Mouse (Mus musculus): ENCODE data around the gene Sptbn1.

The Sptbn1 gene

DNA sequence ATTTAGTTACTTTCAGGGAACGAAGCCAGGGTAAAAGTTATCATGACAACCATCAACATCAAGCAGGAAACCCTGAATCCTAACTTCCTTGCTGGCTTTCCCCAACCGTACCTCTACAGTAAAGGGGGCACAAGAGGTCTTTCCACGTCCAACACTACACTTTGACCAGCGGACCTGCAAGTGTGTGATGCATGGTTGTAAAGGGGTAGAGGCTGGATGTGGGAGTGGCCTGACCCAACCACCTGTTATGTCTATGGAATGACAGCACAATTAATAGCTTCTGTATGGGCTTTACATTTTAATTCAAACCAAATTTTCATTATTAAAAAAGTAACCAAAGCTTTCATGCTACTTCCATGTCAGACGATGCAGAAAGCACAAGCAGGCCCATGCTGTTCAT is 96.8 kb downstream of the Sptbn1 start:
- no peak for DNase-seq (ENCODE audit: low spot score)

DNA sequence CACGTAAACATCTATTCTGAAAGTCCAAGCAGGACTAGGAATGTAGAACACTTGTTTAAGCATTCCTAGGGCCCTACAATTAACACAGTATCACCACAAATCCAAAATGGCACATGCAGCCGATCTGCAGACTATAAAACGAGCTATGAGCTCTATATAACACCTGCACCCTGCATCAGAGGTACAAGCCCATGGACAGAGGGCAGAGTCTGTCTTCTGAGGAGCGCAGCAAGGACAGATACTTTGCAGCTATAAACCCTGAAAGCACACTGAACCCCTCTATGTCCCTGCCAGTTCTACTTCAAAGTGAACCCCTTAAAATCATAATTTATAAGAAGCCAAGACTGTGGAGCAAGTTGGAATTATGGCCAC is 101.4 kb downstream of the Sptbn1 start:
- DNase-seq (ENCODE audit: low spot score): no peak

DNA sequence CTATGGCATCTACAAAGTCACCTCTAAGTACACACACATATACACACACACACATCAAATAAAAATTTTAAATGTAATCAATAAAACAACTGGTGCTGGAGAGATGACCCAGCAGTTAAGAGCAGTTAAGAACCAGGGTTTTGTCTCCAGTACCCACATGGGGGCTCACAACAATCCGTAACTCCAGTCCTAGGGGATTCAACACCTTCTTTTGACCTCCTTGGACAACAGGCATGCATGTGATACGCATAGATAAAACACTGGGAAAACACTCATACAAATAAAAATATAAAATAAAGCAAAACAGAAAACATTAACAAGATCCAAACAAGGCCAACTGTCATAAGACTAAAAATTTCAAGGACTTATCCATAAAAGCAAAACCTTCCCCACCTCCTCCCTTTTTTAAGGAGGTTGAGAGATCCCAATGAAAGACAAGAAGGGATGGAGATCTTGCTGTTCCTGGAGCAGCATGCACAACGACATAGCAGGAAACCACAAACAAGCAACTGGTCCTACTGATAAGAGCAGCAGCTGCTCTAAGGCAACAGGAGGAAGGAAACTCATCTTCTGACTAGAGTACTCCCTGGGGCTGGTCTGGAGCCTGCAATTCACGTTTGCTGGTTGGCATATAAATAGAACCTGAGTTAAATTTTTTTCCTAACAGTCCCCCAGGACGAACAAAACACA is 102.0 kb downstream of the Sptbn1 start:
- no peak for DNase-seq (ENCODE audit: low spot score)

DNA sequence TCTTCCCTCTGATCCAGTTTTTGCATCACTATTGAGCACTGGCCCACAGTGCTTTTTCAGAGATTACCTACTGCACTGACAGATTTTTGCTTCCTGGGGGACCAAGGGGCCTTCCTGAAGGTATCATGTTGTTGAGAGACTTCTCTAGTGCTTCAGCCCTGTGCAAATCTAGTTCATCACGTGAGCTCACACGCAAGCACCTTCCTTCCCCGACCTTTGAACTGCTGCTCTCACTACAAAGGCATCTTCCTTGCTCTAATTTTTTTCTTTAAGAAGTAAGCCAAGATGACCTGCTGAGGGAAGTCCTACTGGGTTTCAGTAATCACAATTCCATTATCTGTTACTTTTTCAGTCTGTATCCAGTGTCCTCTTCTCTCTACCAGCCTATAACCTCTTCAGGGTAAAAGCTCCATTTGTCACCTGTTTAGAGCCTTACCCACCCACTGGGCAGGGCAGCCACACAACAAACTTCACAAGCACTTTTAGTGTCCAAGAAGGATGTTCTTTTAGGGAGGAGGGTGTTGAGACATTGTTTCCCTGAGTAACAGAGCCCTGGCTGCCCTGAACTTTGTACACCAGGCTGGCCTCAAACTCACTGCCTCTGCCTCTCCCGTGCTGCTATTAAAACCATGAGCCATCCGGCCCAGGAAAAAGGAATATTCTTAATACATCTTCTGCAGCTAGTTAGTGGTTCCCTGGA is 103.3 kb downstream of the Sptbn1 start:
- no peak for DNase-seq (ENCODE audit: low spot score)

DNA sequence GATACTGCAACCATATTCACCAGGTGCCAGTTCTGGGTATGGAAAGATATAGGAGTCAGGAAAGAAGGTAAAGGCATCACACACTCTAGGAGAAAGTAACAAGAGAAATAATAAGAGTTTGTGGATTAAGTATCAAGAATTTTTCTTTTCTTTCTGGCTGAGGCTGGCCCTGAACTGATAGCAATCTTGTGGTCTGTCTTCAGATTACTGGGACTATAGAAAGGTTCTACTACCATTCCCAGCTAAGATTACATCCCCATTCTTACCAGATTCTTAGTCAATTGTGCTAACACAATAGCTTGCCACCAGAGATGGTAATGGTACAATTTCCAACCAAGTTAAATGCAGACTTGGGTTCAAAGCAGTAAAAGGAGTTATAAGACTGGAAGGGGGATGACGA is 104.1 kb downstream of the Sptbn1 start:
- no peak for DNase-seq (ENCODE audit: low spot score)

DNA sequence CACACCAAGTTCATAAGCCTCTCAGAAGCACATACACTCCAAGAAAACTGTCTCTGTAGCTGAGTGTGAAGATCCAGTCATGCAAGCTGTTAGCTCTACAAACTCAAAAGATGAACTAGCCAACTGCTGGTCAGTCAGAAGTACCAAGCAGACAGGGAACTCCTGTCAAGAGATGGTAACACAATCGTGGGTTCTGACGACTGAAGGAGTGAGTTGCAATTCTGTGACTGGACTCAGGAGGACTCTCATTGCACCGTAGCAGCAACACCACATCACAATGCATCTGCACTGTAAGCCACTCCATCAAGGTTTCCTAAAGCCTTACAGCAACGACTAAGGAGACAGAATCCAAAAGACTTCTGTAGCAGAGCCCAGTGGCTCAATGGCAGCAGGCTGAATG is 104.9 kb downstream of the Sptbn1 start:
- DNase-seq (ENCODE audit: low spot score): no peak

DNA sequence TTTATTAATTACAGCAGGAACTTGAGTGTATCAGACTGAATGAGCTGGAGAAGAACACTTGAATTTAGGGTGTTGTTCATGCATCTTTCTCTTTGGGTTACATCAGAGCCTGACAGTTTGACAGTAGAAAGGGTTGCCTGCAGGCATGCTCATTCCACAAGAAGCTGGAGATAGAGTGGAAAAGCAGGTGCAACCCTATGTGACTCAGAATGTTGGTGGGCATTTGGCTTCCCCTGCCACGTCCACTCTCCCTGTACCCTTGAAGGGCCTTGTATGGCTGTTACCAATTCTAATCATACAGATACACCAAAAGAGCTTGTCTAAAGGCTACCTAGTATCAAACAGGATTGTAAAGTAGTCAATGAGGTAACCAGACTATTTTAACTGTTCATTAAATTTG is 106.2 kb downstream of the Sptbn1 start:
- DNase-seq (ENCODE audit: low spot score): no peak

DNA sequence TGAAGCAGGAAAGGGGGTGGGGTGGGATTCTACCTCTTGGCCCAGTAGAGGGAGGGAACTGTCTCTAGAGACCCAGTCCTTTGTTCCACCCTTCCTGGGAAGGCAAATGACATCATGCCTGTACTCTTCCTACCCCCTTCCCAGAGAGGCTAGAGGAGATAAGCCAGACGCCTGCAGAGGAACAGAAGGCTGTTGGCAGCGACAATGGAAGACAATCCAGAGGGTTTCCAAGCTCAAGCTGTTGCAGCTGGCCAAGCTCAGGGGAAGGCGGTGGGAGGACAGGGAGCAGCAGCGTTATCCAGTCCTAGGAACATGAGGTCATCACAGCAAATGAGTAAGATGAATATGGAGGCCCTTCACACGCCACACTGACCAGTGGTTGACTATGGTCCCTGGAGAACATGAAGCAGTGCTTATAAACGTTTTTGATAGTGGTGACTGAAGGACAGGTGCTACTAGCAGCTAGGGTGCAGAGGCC is 106.8 kb downstream of the Sptbn1 start:
- DNase-seq (ENCODE audit: low spot score): peak; percentile 44

DNA sequence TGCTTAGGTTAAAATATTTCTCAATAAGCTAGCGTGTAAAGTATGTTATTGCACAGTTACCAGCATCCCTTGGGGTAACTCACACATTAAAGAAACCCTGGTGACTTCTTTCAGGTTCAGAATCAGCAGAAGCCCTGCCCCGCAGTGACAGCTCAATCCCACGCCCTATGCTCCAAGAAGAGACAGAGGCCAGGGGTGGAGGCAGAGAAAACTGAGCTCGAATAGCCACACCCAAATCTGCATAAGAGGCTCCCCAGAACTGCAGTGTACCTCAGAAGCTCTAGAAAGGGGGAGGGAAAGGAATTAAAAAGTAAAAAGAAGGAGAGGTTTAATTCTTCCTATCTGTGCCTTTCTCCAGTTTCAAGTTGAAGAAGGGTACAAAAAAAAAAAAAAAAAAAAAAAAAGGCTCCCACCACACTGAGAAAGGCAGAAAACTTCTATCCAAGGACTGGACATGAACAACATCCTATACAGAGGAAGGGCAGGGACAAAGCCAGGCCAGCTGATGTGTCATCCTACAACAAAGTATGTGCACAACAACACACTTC is 107.3 kb downstream of the Sptbn1 start:
- DNase-seq (ENCODE audit: low spot score): no peak

DNA sequence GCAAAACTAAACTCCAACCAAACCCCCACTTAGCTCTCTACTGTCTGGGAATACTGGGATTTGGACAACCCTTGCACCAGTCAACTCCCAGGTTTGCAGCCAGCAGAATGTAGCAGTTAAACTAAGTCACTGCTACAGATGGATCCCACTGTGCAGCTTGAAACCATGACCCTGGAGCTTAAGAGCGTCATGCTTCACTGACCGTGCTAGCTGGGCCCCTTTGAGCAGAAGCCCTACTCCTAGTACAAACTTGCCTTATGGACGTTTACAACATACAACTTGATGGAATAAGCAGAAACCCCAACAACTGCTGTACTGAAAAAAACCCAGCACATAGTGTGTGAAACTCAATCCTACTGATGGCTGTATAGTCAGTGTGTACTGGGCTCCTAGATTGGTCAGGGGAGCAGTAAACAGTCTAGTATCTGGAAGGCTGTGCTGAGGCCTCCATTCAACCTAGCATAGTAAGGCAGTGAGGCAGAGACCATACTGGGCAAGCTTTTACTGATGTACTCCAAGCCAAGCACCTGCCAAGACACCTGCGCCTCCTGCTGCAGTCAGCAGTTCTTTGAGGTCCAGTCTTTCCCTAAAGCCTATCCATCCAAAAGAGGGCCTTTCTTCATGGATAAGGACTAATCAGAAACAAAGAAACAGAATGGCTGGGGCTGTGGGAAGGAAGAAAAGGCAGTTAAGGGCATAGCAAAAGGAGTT is 108.3 kb downstream of the Sptbn1 start:
- DNase-seq (ENCODE audit: low spot score): no peak

DNA sequence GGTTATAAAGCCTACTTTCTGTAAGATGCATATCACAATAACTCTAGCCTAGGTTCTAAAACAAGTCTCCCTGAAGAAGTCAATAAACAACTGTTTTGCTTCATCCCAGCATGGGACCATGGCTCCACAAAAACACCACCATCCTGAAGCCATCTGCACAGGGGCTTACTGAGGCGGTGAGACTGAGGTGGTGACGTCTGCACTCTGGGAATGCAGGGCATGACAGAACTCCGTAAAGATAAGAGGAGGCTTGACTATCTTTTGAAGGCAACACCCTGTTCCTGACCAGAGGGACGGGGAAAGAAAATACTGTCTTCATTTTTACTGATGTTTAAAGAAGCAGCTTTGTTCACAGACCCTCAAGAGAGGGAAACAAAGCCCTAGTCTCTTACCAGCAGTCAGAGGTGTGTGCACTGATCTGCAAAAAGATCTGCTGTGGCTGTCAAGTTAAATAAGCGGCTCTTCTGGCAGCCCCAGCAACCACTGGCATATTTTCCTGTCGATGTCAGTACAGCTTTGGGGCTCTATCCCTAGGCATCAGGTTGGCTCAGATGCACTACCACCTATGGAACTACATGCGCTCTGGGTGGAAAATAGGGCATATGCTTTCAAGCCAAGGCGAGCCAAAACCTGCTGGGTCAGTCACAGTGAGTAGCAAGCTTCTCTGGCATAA is 109.8 kb downstream of the Sptbn1 start:
- no peak for DNase-seq (ENCODE audit: low spot score)

DNA sequence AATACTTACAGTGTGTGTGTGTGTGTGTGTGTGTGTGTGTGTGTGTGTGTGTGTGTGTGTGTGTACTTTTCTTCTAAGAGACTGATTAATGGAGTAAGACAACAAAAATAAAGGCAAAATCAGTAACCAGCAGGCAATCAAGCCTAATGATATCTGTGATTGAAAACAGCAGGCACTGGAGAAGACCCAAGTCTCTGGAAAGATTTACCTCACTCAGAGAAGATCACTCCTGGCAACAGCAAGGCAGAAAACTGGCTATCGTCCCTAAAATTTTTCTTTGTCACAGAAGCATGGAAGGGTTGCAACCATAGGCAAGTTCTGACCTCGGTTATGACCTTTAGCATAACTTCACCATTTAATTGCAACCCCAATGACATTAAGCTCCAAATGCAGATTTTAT is 112.1 kb downstream of the Sptbn1 start:
- DNase-seq (ENCODE audit: low spot score): no peak

DNA sequence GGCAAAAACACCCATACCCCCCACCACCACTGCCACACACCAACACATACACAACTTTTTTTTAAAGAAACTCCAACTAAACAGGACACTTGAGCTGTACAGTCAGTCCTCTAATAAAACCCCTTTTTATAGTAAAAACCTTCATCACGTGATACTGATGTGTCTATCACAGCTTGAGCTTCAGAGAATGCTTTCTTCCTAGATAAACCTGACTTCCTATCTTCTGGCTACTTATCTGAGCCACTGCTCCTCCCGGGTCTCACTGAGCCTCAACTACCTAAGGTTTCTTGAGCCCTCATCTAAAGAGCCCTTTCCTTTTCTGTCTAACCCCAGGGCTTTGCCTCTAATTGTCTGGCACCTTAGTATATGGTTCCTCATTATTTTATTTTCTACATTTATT is 113.0 kb downstream of the Sptbn1 start:
- DNase-seq (ENCODE audit: low spot score): no peak

DNA sequence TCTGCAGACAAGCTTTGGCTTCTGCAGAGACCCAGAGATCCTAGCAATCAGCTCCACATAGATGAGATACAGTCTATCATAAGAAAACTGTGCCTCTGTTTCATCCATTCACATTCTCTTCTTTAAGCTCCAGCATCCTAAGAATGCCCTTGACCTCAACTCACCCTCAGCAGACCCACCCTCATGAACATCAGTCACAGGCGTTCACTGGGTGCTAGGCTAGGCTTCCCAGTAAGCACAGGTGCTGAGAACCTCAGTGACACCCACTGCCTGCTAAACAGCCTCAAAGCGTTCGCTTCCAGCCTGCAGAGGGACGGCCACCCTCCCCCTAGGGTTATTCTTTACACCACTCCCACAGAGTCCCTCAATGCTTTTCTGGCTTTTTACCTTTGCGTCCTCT is 119.1 kb downstream of the Sptbn1 start:
- no peak for DNase-seq (ENCODE audit: low spot score)

DNA sequence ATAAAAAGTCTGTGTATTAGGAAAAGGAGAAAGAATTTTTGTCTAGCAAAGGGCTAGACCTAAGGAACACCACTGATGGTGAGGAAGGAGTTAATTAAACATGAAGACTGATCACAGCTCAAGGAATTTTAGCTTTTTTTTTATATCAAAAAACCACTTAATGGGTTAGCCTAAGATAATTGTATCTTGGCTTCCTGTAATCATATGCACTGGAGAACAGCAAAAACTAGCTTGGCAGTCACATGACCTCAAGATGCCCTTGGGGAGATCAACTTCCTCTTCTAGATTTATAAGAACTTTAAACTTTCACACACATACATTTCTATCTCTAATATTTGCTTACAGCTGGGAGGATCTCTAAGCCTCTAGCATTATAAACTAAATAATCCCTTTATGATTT is 119.6 kb downstream of the Sptbn1 start:
- DNase-seq (ENCODE audit: low spot score): no peak

DNA sequence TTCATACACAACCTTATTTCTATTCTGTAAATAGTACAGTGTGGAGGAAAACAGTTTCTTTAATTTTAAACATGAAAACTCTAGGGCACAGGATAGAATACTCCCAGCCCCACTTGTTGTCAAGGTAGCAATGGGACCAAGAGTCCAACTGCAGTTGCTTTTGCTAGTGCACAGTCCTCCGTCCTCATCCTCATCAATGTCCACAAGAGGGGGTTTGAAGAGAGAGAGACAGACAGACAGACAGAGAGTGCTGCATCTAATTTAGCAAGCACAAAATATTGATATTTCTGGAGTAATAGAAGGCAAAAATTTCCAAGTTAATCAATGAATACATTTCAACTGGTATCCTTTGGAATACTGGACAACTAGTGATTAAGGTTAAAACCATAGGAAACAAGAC is 120.1 kb downstream of the Sptbn1 start:
- no peak for DNase-seq (ENCODE audit: low spot score)

DNA sequence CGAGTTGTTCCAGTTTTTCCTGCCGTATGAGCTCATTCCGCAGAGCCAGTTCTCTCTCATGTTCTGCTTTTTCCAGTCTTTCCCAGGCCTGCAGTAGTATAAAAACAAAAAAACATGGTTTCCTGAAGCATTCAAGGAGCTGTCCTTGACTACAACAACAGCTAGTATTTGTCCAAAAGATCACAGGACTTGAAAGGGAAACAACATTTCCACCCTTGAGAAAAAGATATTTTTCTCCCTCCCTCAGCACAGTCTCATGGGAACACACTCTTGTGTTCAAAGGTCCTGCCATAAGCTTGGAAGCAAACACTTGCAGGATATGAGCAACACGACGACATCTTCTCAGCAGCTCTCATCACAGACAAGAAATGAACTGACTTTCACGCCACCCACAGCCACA is 124.9 kb downstream of the Sptbn1 start:
- DNase-seq (ENCODE audit: low spot score): no peak

DNA sequence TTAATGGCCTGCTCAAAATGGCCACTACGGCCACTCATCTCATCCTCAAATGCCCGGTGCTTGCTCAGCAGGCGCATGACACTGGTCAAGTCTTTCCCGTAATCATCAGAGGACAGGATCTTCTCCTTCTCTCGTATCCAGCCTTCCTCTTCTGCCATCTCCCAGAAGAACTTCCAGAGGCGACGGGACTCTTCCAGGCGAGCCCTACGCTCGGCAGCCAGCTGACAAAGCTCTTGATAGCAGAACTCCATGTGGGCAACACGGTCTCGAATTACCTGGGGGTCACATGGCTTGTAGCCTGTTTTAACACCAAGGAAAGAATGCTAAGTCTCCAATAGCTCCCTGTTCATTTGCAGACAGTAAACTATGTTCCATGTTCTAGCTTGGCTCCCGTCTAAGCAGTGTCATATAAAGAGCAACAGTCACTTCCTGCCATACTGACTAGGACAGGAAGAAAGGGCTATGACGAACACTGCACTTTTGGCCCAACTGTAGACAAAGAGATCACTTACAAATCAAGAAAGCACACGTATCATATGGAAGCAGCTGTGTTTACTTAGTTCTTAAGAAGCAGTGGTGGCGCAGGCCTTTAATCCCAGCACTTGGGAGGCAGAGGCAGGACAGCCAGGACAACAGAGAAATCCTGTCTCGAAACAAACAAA is 128.7 kb downstream of the Sptbn1 start:
- no peak for DNase-seq (ENCODE audit: low spot score)

DNA sequence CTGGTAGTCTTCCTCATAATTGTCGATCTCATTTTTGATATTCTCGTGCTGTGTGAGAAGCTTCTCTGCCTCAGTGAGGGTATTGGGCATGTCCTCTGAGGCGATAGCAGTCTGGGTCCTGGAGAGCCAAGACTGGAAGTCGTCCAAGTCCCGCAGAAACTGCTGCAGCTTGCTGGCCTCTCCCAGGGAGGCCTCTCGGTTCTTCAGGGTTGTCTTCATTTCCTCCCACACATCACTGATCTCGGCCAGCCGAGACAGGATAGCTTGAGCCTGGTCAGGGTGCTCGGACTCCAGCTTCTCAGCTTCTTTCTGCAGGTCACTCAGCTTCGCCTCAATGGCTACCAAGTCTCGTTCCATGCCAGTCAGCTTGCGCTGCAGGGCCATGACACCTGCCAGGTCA is 130.9 kb downstream of the Sptbn1 start:
- DNase-seq (ENCODE audit: low spot score): peak; percentile 49

DNA sequence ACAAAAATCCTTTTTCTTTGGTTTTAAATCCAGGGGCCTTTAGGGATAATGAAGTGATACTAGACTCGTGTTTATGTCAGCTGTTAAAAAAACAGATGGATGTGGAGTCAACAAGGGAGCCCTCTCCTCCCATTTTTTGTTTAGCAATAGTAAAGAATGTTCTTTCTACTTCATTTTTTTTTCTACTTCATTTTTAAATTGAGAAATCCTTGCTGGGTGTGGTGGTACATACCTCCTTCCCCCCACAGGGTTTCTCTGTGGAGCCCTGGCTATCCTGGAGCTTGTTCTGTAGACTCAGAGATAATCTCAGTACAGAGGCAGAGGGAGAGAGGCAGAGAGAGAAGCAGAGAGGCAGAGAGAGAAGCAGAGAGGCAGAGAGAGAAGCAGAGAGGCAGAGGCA is 133.9 kb downstream of the Sptbn1 start:
- DNase-seq (ENCODE audit: low spot score): no peak

DNA sequence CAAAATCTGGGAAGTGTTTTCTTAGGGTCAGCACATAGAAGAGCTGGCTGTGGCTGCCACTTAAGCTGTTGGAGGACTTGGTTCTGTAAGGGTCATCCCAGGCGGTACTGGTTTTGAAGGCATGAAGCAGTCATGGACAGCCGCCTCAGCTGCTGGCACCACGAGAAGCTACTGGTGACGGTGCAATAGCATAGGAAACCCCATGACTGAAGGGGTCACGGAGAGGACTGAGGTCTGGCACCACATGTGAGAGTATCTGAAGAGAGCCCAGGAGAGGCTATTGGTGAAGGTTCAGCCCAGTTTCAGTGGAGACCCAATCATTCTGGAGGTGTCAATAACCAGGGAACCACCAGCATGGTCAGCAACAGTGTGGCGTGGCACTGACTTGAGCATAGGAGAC is 135.4 kb downstream of the Sptbn1 start:
- no peak for DNase-seq (ENCODE audit: low spot score)

DNA sequence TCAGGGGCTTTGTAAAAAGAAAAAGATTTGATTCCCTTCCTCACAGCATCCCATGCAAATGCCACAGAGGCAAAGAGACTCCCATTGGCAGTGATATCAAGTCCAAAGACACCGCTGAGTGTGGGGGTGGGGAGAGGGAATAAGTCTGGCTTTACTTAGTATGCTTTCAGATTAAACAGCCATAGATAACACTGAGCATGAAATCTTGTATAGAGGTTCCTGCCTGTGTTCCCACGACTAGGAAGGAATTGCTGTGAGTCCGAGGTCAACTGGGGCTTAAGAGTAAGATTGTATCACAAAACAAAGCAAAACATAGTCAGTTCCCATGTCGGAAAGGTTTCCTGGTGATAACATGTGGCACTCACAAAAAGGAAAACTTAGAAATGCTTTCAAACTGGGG is 136.3 kb downstream of the Sptbn1 start:
- no peak for DNase-seq (ENCODE audit: low spot score)
